Mouse (Mus musculus): ENCODE measurements around the gene Rasa3. TPM values are rescaled to one million over a fixed set of nuclear protein-coding genes. Genes with fewer than 3 reads are reported as not detected.

Gene Rasa3
- polyA plus RNA-seq, 2 experiments: 10.1 to 15.8 TPM

DNA sequence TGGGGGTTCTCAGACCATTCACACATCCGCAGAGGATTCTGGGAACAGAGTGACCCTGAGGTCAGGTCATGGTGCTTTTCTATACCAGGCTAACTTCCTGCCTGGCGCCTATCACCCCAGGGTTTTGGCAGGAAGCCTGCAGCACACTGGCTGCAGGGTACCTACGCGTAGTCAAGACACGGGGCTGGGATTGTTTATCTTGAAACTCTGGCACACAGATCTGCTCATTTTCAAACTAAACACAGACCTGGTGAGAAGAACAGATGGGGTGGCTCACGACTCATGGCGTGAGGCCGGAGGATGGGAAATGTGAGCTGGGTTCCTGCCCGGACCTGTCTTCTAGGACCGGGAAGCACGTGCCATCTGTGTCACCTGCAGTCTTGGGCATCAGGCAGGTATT lies 52.5 kb downstream of the Rasa3 start:
- no peaks in the 10 kb centered on the region for H3K36me3 ChIP-seq (replicated peaks; ENCODE audit: control insufficient read depth, insufficient read depth, low read depth)
- TF ChIP-seq EP300 (IDR thresholded peaks at IDR 0.05; ENCODE audit: low read depth) (no peak), CTCF (IDR thresholded peaks at IDR 0.05; ENCODE audit: low read depth) (no peak)
- no peaks in the 10 kb centered on the region for H3K27me3 ChIP-seq (ENCODE audit: control insufficient read depth, insufficient read depth, low read length)
- ATAC-seq (ENCODE audit: insufficient read depth): no peak
- H3K4me3 ChIP-seq (ENCODE audit: insufficient read depth in 1 of 2, low read depth in 2 of 2, low read length in 2 of 2): no peak overlapping the region
- no peak overlapping the region for H3K9ac ChIP-seq (replicated peaks)
- no peaks in the 10 kb centered on the region; a peak in 1 of 4 replicates for H3K4me1 ChIP-seq (replicated peaks; ENCODE audit: control insufficient read depth in 2 of 2, insufficient read depth in 2 of 2, low read length in 1 of 2)
- no peaks in the 10 kb centered on the region for H3K9me3 ChIP-seq (ENCODE audit: control insufficient read depth, low read length)
- no peak overlapping the region for H3K4me2 ChIP-seq (ENCODE audit: low read depth)
- no peak for DNase-seq (ENCODE audit: low read depth in 3 of 3, low spot score in 3 of 3)
- 61% methylated on average over 11 of the region's 11 CpGs for WGBS (ENCODE audit: insufficient replicate concordance)
- H3K27ac ChIP-seq: no peak overlapping the region

DNA sequence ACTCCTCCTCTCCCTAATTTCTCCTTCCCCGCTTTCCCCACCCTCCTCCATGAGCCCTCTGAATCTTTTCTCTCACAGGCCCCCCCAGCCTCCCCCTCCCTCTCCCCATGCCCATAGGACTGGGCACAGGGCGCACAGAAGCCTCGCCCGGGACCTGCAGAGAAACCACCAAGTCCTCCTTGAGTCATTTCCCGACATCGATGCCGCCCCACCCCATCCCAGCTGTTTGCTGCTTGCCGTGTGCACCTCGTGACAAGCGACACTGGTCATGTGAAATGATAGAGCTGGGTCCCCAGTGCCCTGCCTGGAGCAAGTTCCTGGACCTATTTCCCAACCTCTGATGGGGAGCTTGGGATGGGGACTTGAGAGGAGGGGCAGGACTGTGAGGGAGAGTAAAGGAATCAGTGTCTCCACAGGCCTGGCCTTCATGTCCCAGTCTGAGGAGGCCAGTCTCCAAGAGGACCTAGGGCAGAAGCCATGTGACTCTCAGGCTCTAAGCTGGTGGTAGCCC lies 53.4 kb downstream of the Rasa3 start:
- DNase-seq (ENCODE audit: low read depth in 3 of 3, low spot score in 3 of 3) (peak in 1 of 3 experiments; percentile 19), ATAC-seq (ENCODE audit: insufficient read depth) (no peak)
- Histone ChIP-seq H3K27ac (no peak overlapping the region), H3K27me3 (ENCODE audit: control insufficient read depth, insufficient read depth, low read length) (no peaks in the 10 kb centered on the region), H3K4me2 (ENCODE audit: low read depth) (no peak overlapping the region), H3K36me3 (replicated peaks; ENCODE audit: control insufficient read depth, insufficient read depth, low read depth) (no peaks in the 10 kb centered on the region), H3K9me3 (ENCODE audit: control insufficient read depth, low read length) (no peaks in the 10 kb centered on the region), H3K9ac (replicated peaks) (no peak overlapping the region), H3K4me3 (ENCODE audit: insufficient read depth in 1 of 2, low read depth in 2 of 2, low read length in 2 of 2) (no peak overlapping the region), H3K4me1 (replicated peaks; ENCODE audit: control insufficient read depth in 2 of 2, insufficient read depth in 2 of 2, low read length in 1 of 2) (no peaks in the 10 kb centered on the region; a peak in 1 of 4 replicates)
- TF ChIP-seq CTCF (IDR thresholded peaks at IDR 0.05; ENCODE audit: low read depth) (no peak), EP300 (IDR thresholded peaks at IDR 0.05; ENCODE audit: low read depth) (no peak)
- 43% methylated on average over 10 of the region's 10 CpGs for WGBS (ENCODE audit: insufficient replicate concordance)

DNA sequence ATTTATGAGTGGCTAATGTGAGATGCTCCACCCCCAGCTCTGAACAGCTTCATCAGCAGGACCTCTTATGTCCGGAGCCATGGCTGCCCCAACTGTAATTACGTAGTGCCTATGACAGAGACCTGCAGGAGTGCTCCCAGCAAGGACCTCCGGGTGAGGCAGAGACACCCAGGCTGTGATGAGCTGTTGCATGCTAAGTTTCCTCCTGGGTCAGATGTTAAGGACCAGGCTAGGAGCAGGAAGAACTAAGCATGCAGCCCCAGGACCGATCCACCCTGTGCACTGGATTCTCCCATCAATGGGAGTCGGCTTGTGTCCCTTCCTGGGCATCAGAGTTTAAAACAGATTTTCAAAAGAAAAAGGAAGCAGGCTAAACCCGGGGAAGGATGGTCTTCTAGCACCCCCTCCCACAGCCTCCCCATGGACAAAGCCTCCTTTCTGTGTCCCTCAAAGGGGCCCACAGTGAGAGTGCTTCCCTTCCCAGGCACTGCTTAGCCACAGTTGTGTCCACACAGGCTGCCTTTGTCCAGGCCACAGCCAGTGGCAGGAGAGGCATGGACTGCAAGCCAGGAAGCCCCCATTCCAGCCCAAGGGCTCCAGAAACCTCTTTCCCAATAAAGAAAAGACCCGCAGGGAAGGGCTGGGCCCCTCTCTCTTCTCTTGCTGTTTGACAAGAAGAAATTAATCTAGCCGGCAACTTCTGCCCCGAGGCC lies 54.2 kb downstream of the Rasa3 start:
- no peaks in the 10 kb centered on the region for H3K27me3 ChIP-seq (ENCODE audit: control insufficient read depth, insufficient read depth, low read length)
- H3K9ac ChIP-seq (replicated peaks): no peak overlapping the region
- no peaks in the 10 kb centered on the region for H3K36me3 ChIP-seq (replicated peaks; ENCODE audit: control insufficient read depth, insufficient read depth, low read depth)
- WGBS (ENCODE audit: insufficient replicate concordance): 63% methylated on average over 9 of the region's 9 CpGs
- H3K27ac ChIP-seq: no peak overlapping the region
- TF ChIP-seq EP300 (IDR thresholded peaks at IDR 0.05; ENCODE audit: low read depth) (no peak), CTCF (IDR thresholded peaks at IDR 0.05; ENCODE audit: low read depth) (no peak)
- no peaks in the 10 kb centered on the region for H3K9me3 ChIP-seq (ENCODE audit: control insufficient read depth, low read length)
- H3K4me2 ChIP-seq (ENCODE audit: low read depth): no peak overlapping the region
- no peak for DNase-seq (ENCODE audit: low read depth in 3 of 3, low spot score in 3 of 3)
- no peak for ATAC-seq (ENCODE audit: insufficient read depth)
- no peak overlapping the region for H3K4me3 ChIP-seq (ENCODE audit: insufficient read depth in 1 of 2, low read depth in 2 of 2, low read length in 2 of 2)
- H3K4me1 ChIP-seq (replicated peaks; ENCODE audit: control insufficient read depth in 2 of 2, insufficient read depth in 2 of 2, low read length in 1 of 2): no peaks in the 10 kb centered on the region; a peak in 1 of 4 replicates

DNA sequence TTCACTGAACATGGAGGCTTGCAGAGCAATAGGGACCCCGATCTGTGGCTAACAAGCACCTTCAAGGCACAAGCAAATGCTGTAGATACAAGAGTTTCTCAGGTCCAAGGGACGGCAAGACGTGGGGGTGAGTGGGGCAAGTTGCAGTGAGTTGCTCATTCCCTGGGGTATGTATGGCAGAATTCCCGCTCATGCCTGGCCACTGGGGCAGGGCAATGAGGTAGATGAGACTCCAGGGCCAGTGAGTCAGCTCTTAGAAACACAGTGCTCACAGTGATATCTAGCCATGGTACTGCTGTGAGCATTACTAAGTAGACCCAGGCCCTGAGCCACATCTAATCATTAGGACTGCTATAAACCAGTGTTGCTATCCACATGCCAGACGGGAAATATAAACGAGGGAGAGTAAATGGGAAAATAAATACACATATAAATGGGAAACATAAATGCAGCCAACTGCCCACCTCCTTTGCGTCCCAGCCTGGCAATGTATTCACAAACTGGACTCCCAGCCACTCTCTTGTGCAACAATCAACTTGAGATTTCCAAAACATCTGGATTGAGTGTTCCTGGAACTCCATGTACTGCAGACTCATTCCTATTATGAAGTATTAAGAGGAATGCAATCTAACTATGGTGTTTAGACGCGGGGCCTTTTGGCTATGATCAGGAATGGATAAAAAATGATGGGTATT lies 57.0 kb downstream of the Rasa3 start:
- DNase-seq (ENCODE audit: low read depth in 3 of 3, low spot score in 3 of 3) (no peak), ATAC-seq (ENCODE audit: insufficient read depth) (no peak)
- Histone ChIP-seq H3K36me3 (replicated peaks; ENCODE audit: control insufficient read depth, insufficient read depth, low read depth) (no peaks in the 10 kb centered on the region), H3K27ac (no peak overlapping the region), H3K9ac (replicated peaks) (no peak overlapping the region), H3K4me3 (ENCODE audit: insufficient read depth in 1 of 2, low read depth in 2 of 2, low read length in 2 of 2) (no peak overlapping the region), H3K9me3 (ENCODE audit: control insufficient read depth, low read length) (no peaks in the 10 kb centered on the region), H3K27me3 (ENCODE audit: control insufficient read depth, insufficient read depth, low read length) (no peaks in the 10 kb centered on the region), H3K4me2 (ENCODE audit: low read depth) (no peak overlapping the region), H3K4me1 (replicated peaks; ENCODE audit: control insufficient read depth in 2 of 2, insufficient read depth in 2 of 2, low read length in 1 of 2) (no peaks in the 10 kb centered on the region; a peak in 1 of 4 replicates)
- TF ChIP-seq EP300 (IDR thresholded peaks at IDR 0.05; ENCODE audit: low read depth) (no peak), CTCF (IDR thresholded peaks at IDR 0.05; ENCODE audit: low read depth) (no peak)
- 73% methylated on average over 9 of the region's 9 CpGs for WGBS (ENCODE audit: insufficient replicate concordance)

DNA sequence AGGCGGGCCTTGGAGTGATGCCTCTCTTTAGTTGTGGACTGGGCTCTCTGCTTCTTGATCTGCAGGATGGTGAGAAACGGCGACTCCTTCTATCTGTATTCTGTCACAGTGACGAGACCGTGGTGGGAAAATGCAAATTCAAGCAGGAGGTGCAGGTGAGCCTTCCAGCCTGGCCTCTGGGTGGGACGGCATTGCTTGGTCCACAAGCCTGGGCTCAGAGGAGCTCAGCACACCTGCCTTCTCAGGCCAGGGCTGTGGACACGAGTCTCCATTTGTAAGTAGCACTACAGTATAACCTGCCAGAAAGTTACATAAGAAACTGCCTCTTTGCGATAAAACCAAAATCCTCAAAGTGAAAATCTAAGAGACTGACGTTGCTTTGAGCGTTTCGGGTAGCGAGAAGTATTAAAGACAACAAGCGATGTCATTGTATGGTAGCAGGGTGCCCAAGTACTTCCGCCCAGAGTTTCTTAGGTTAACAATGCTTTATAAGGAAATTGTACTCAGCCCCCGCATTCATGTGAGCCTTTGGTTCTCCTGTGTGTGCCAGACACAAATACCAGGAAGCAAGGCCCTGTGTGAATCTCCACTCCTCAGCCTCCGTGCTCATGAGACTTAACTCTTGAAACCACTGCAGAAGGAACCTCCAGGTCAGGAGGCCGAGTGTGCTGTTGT lies 60.4 kb downstream of the Rasa3 start:
- Histone ChIP-seq H3K27me3 (ENCODE audit: control insufficient read depth, insufficient read depth, low read length) (no peaks in the 10 kb centered on the region), H3K4me3 (ENCODE audit: insufficient read depth in 1 of 2, low read depth in 2 of 2, low read length in 2 of 2) (no peak overlapping the region), H3K9me3 (ENCODE audit: control insufficient read depth, low read length) (no peaks in the 10 kb centered on the region), H3K4me2 (ENCODE audit: low read depth) (no peak overlapping the region), H3K36me3 (replicated peaks; ENCODE audit: control insufficient read depth, insufficient read depth, low read depth) (peaks cover 3% of the 10 kb centered on the region; the same call in 1 of the 2 replicates), H3K4me1 (replicated peaks; ENCODE audit: control insufficient read depth in 2 of 2, insufficient read depth in 2 of 2, low read length in 1 of 2) (no peaks in the 10 kb centered on the region), H3K27ac (no peak overlapping the region), H3K9ac (replicated peaks) (no peak overlapping the region)
- 80% methylated on average over 17 of the region's 17 CpGs for WGBS (ENCODE audit: insufficient replicate concordance)
- no peak for ATAC-seq (ENCODE audit: insufficient read depth)
- no peak for DNase-seq (ENCODE audit: low read depth in 3 of 3, low spot score in 3 of 3)
- TF ChIP-seq EP300 (IDR thresholded peaks at IDR 0.05; ENCODE audit: low read depth) (no peak), CTCF (IDR thresholded peaks at IDR 0.05; ENCODE audit: low read depth) (no peak)

Measured in liver, embryonic 14.5 days (tissue).